Mouse (Mus musculus): ENCODE results near the gene Itpk1. TPM values are rescaled to one million over a fixed set of nuclear protein-coding genes. Genes with fewer than 3 reads are reported as not detected.

Itpk1 gene
- polyA plus RNA-seq, 1 experiment = 32.3 TPM

DNA sequence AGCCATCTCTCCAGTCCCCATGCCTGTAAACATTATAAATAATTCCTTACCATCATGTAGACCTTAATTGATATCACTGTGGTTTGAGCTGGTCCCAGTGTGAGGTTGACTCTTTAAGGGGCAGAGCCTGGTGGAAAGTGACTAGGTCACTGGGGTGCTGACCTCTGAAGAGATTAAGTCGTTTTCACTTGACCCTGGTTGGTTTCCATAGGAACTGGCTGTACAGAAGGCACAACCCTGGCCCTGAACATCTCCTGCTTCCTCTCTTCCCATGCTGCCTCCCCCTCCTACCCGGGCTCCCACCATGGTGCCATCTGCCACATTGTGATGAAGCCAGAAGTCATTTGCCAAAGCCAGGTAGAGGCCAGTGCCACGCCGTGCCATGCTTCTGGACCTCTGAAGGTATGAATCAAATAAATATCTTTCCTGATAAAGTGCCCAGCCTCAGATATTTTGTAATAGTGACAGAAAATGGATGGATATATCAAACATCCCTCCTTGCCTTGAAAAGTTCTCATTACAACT, 6.2 kb upstream of the Itpk1 start:
- TF ChIP-seq POLR2A (IDR thresholded peaks at IDR 0.05; ENCODE audit: borderline replicate concordance, extremely low read depth, insufficient read depth, insufficient read length, poor library complexity, severe bottlenecking) (no peak), CTCF (IDR thresholded peaks at IDR 0.05; ENCODE audit: borderline replicate concordance, extremely low read depth, insufficient read depth, insufficient read length) (no peak)
- DNase-seq (ENCODE audit: low read depth) = no peak

- no peak for DNase-seq (ENCODE audit: low read depth)
- no peak for TF ChIP-seq POLR2A (IDR thresholded peaks at IDR 0.05; ENCODE audit: borderline replicate concordance, extremely low read depth, insufficient read depth, insufficient read length, poor library complexity, severe bottlenecking)
- TF ChIP-seq CTCF (IDR thresholded peaks at IDR 0.05; ENCODE audit: borderline replicate concordance, extremely low read depth, insufficient read depth, insufficient read length) = no peak
These were observed 5.2 kb upstream of the Itpk1 start for GRCm38 (mm10) chr12:102709896-102710295.

GRCm38 (mm10) chr12:102708220-102708619, 3.5 kb upstream of the Itpk1 start:
- TF ChIP-seq POLR2A (IDR thresholded peaks at IDR 0.05; ENCODE audit: borderline replicate concordance, extremely low read depth, insufficient read depth, insufficient read length, poor library complexity, severe bottlenecking) (no peak), CTCF (IDR thresholded peaks at IDR 0.05; ENCODE audit: borderline replicate concordance, extremely low read depth, insufficient read depth, insufficient read length) (peak; percentile 27; the same call in 1 of the 2 replicates)
- DNase-seq (ENCODE audit: low read depth) = no peak

DNA sequence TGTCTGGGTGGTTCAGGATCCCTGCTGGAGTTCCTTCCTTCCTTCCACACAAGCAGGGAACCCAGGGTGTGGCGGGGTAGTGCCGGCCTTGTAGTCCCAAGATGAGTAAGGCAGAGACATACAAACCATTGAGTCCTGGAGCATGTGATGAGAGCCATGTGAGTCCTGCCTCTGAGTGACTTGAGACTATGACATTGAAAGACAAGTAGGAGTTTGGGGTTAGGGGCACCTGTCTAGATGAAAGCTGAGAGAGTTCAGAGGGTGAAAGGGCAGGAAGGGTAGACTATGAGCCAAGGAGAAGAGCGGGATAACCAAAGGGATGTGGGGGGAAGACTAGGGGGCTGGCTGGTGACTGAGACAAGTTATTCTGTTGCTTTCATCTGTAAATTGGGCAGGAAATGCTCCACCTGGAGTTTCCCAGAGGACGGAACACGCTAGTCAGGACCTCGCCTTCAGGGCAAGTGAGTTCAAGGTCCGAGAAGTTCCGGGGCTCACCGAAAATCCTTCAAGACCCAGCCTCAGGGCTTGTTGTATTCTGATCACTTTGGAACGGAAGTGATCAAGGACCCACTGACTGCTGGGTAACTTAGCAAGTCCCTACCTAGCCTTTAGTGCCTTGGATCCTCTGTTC, 2.2 kb upstream of the Itpk1 start:
- TF ChIP-seq CTCF (IDR thresholded peaks at IDR 0.05; ENCODE audit: borderline replicate concordance, extremely low read depth, insufficient read depth, insufficient read length) = no peak
- no peak for TF ChIP-seq POLR2A (IDR thresholded peaks at IDR 0.05; ENCODE audit: borderline replicate concordance, extremely low read depth, insufficient read depth, insufficient read length, poor library complexity, severe bottlenecking)

GRCm38 (mm10) chr12:102705906-102706640, 1.3 kb upstream of the Itpk1 start:
- DNase-seq (ENCODE audit: low read depth) = no peak
- no peak for TF ChIP-seq POLR2A (IDR thresholded peaks at IDR 0.05; ENCODE audit: borderline replicate concordance, extremely low read depth, insufficient read depth, insufficient read length, poor library complexity, severe bottlenecking)
- no peak for TF ChIP-seq CTCF (IDR thresholded peaks at IDR 0.05; ENCODE audit: borderline replicate concordance, extremely low read depth, insufficient read depth, insufficient read length)

More for the DNA sequence above, 2.2 kb upstream of the Itpk1 start:
- no peak for DNase-seq (ENCODE audit: low read depth)

- peak; percentile 89 for DNase-seq (ENCODE audit: low read depth)
- TF ChIP-seq POLR2A (IDR thresholded peaks at IDR 0.05; ENCODE audit: borderline replicate concordance, extremely low read depth, insufficient read depth, insufficient read length, poor library complexity, severe bottlenecking) = no peak
- peak; percentile 88 for TF ChIP-seq CTCF (IDR thresholded peaks at IDR 0.05; ENCODE audit: borderline replicate concordance, extremely low read depth, insufficient read depth, insufficient read length)
These were observed 614 bp upstream of the Itpk1 start for GRCm38 (mm10) chr12:102705216-102705871.

- TF ChIP-seq CTCF (IDR thresholded peaks at IDR 0.05; ENCODE audit: borderline replicate concordance, extremely low read depth, insufficient read depth, insufficient read length) (no peak), POLR2A (IDR thresholded peaks at IDR 0.05; ENCODE audit: borderline replicate concordance, extremely low read depth, insufficient read depth, insufficient read length, poor library complexity, severe bottlenecking) (no peak)
- DNase-seq (ENCODE audit: low read depth) = peak; percentile 66
These were observed 765 bp downstream of the Itpk1 start for GRCm38 (mm10) chr12:102703921-102704408.

GRCm38 (mm10) chr12:102703441-102703840, 1.3 kb downstream of the Itpk1 start:
- TF ChIP-seq CTCF (IDR thresholded peaks at IDR 0.05; ENCODE audit: borderline replicate concordance, extremely low read depth, insufficient read depth, insufficient read length) (no peak), POLR2A (IDR thresholded peaks at IDR 0.05; ENCODE audit: borderline replicate concordance, extremely low read depth, insufficient read depth, insufficient read length, poor library complexity, severe bottlenecking) (no peak)
- no peak for DNase-seq (ENCODE audit: low read depth)

DNA sequence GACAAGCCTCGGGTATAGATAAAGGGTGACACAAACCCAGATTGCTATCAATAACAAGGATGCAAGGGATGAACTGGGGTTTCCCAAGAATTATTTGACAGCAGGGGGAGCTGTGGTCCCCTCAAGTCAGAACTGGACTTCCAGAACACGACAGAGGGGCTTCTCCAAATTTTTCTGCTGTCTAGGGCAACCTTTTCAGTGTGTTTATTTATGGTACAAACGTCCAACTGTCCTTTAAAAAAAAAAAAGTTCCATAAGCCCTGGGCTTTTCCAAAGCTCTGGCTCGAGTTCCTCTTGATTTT, 1.7 kb downstream of the Itpk1 start:
- peak; percentile 69 for DNase-seq (ENCODE audit: low read depth)

GRCm38 (mm10) chr12:102702356-102703110, 2.2 kb downstream of the Itpk1 start:
- TF ChIP-seq POLR2A (IDR thresholded peaks at IDR 0.05; ENCODE audit: borderline replicate concordance, extremely low read depth, insufficient read depth, insufficient read length, poor library complexity, severe bottlenecking) (no peak), CTCF (IDR thresholded peaks at IDR 0.05; ENCODE audit: borderline replicate concordance, extremely low read depth, insufficient read depth, insufficient read length) (peak; percentile 67; the same call in 1 of the 2 replicates)
- peak; percentile 91 for DNase-seq (ENCODE audit: low read depth)

More for the DNA sequence above, 1.7 kb downstream of the Itpk1 start:
- TF ChIP-seq POLR2A (IDR thresholded peaks at IDR 0.05; ENCODE audit: borderline replicate concordance, extremely low read depth, insufficient read depth, insufficient read length, poor library complexity, severe bottlenecking) = no peak
- TF ChIP-seq CTCF (IDR thresholded peaks at IDR 0.05; ENCODE audit: borderline replicate concordance, extremely low read depth, insufficient read depth, insufficient read length) = peak; percentile 55; the same call in 1 of the 2 replicates
